8 mouse cellular contexts compared by ENCODE assay signal in genomic region chr7:31126851-31127724, GRCm38 (mm10). TPM values are rescaled to one million over a fixed set of nuclear protein-coding genes. Genes with fewer than 3 reads are reported as not detected.
DNase-seq lines count a peak whose midpoint lies in the region; ATAC-seq and TF ChIP-seq lines count a peak whose summit lies in the region.

TSS of gene Scn1b (minus strand) at chr7:31127003.

- H3K36me3 ChIP-seq in heart, adult 2 months (ENCODE audit: control insufficient read depth, insufficient read depth, low read length): no peaks in the 10 kb centered on the region
- peaks cover 40% of the 10 kb centered on the region for H3K36me3 ChIP-seq in kidney, embryonic 16.5 days (ENCODE audit: insufficient read depth, low read length)
- H3K36me3 ChIP-seq in liver, embryonic 15.5 days (replicated peaks): peaks cover 18% of the 10 kb centered on the region
- H3K36me3 ChIP-seq in neural tube, embryonic 13.5 days: peaks cover 41% of the 10 kb centered on the region

- TF ChIP-seq CTCF in heart, adult 2 months (IDR thresholded peaks at IDR 0.05): no peak

- 3% methylated on average over 43 of the region's 60 CpGs for WGBS in heart, adult 2 months
- whole genome bisulfite sequencing in kidney, embryonic 16.5 days: under 1% methylated on average over 40 of the region's 60 CpGs
- 1% methylated on average over 60 of the region's 60 CpGs for WGBS in liver, embryonic 15.5 days (ENCODE audit: insufficient replicate concordance)
- WGBS in neural tube, embryonic 13.5 days: 1% methylated on average over 50 of the region's 60 CpGs

- intact Hi-C loops in heart, adult 2 months (cut with DNase I): no loop called here

- H3K4me3 ChIP-seq in heart, adult 2 months: peak within 1 kb of the TSS; percentile 64
- peak within 1 kb of the TSS; percentile 61 for H3K4me3 ChIP-seq in kidney, embryonic 16.5 days (ENCODE audit: low read length)
- H3K4me3 ChIP-seq in liver, embryonic 15.5 days (replicated peaks): peak within 1 kb of the TSS; percentile 49
- H3K4me3 ChIP-seq in neural tube, embryonic 13.5 days: peak within 1 kb of the TSS; percentile 57

- peak within 1 kb of the TSS; percentile 99 for H3K4me2 ChIP-seq in kidney, embryonic 16.5 days (replicated peaks; ENCODE audit: low read depth, low read length)
- peak within 1 kb of the TSS; percentile 70 for H3K4me2 ChIP-seq in liver, embryonic 15.5 days
- H3K4me2 ChIP-seq in neural tube, embryonic 13.5 days: peak within 1 kb of the TSS; percentile 91

- ATAC-seq in kidney, embryonic 16.5 days (ENCODE audit: low FRiP score, low TSS enrichment): peak; percentile 58
- ATAC-seq in liver, embryonic 15.5 days (ENCODE audit: insufficient read depth): no peak
- peak; percentile 55 for ATAC-seq in neural tube, embryonic 13.5 days (ENCODE audit: low read depth)

- no peak for TF ChIP-seq EP300 in heart, adult 2 months (IDR thresholded peaks at IDR 0.05; ENCODE audit: insufficient read depth, low read depth, low read length)

- H3K27ac ChIP-seq in heart, adult 2 months: peak within 1 kb of the TSS; percentile 53
- no peak within 1 kb of the TSS for H3K27ac ChIP-seq in kidney, embryonic 16.5 days (ENCODE audit: low read length)
- H3K27ac ChIP-seq in liver, embryonic 15.5 days (replicated peaks): no peak within 1 kb of the TSS
- H3K27ac ChIP-seq in neural tube, embryonic 13.5 days (replicated peaks): peak within 1 kb of the TSS; percentile 33; the same call in 1 of the 2 replicates

- H3K9me3 ChIP-seq in kidney, embryonic 16.5 days (ENCODE audit: low read length): no peaks in the 10 kb centered on the region
- H3K9me3 ChIP-seq in liver, embryonic 15.5 days (replicated peaks): no peaks in the 10 kb centered on the region
- H3K9me3 ChIP-seq in neural tube, embryonic 13.5 days: no peaks in the 10 kb centered on the region

- peak; percentile 58 for DNase-seq in urinary bladder, adult 2 months (ENCODE audit: low spot score)
- DNase-seq in urinary bladder, postnatal 10 days (ENCODE audit: low spot score): no peak
- DNase-seq in embryo, embryonic 11 days: peak; percentile 63
- DNase-seq in heart, adult 2 months: peak; percentile 78 to 81
- DNase-seq in thymus, postnatal 14 days: no peak

- TF ChIP-seq POLR2A in heart, adult 2 months (IDR thresholded peaks at IDR 0.05; ENCODE audit: insufficient read depth, low read depth, low read length): no peak

- no peaks in the 10 kb centered on the region for H3K79me2 ChIP-seq in heart, adult 2 months (replicated peaks; ENCODE audit: control insufficient read depth, insufficient read depth, low read length)

- H3K4me1 ChIP-seq in heart, adult 2 months (ENCODE audit: control insufficient read depth, insufficient read depth, low read length): no peaks in the 10 kb centered on the region; the same call in 1 of the 2 replicates
- H3K4me1 ChIP-seq in kidney, embryonic 16.5 days (ENCODE audit: insufficient read depth, low read length): peaks cover 16% of the 10 kb centered on the region; the same call in 1 of the 2 replicates
- peaks cover 15% of the 10 kb centered on the region; the same call in 1 of the 2 replicates for H3K4me1 ChIP-seq in liver, embryonic 15.5 days (replicated peaks)
- peaks cover 21% of the 10 kb centered on the region for H3K4me1 ChIP-seq in neural tube, embryonic 13.5 days (replicated peaks)

- H3K27me3 ChIP-seq in heart, adult 2 months (ENCODE audit: control insufficient read depth, insufficient read depth, low read length): peaks cover 1% of the 10 kb centered on the region; the same call in 1 of the 2 replicates
- H3K27me3 ChIP-seq in kidney, embryonic 16.5 days (ENCODE audit: insufficient read depth, low read length): peaks cover 34% of the 10 kb centered on the region
- peaks cover 50% of the 10 kb centered on the region for H3K27me3 ChIP-seq in liver, embryonic 15.5 days
- H3K27me3 ChIP-seq in neural tube, embryonic 13.5 days: peaks cover 35% of the 10 kb centered on the region

- peak within 1 kb of the TSS; percentile 83 for H3K9ac ChIP-seq in heart, adult 2 months (ENCODE audit: low read depth, low read length)
- peak within 1 kb of the TSS; percentile 65 for H3K9ac ChIP-seq in kidney, embryonic 16.5 days (replicated peaks; ENCODE audit: low read length)
- no peak within 1 kb of the TSS for H3K9ac ChIP-seq in liver, embryonic 15.5 days
- H3K9ac ChIP-seq in neural tube, embryonic 13.5 days: peak within 1 kb of the TSS; percentile 82

RNA-seq across cellular contexts. Expression of gene Scn1b, which starts in this region (rescaled TPM):
- polyA plus RNA-seq in urinary bladder, adult 2 months (2012; rRNA removed): 49.1 and 54.5 TPM in 2 replicates
- total RNA-seq in heart, adult 2 months (2021): 10 to 100 TPM; 31.8 to 32.5 TPM
- 39.7 and 41.9 TPM in 2 replicates for polyA plus RNA-seq in heart, adult 2 months (2012; rRNA removed)
- polyA plus RNA-seq in kidney, embryonic 16.5 days (2015; fragmentation: Nextera tagmentation; extraction: Ambion mirVana): 1.4 and 1.8 TPM in 2 replicates
- polyA plus RNA-seq in liver, embryonic 15.5 days (2015; fragmentation: Nextera tagmentation; extraction: Ambion mirVana): 1.0 and 1.2 TPM in 2 replicates
- polyA plus RNA-seq in neural tube, embryonic 13.5 days (2015; fragmentation: Nextera tagmentation; extraction: Ambion mirVana): 5.1 and 6.8 TPM in 2 replicates

Comparison
In these comparisons a context has a peak if more than half of its experiments do, and no peak if none do; other contexts are left out.
1. DNase-seq: peak in urinary bladder, adult 2 months (single experiment), embryo, embryonic 11 days (single experiment) and heart, adult 2 months (2 of 2); none in urinary bladder, postnatal 10 days (single experiment) and thymus, postnatal 14 days (single experiment).
2. H3K27ac ChIP-seq: peak in heart, adult 2 months (single experiment) and neural tube, embryonic 13.5 days (single experiment); none in kidney, embryonic 16.5 days (single experiment) and liver, embryonic 15.5 days (single experiment).
3. Peak in every context shown above with its lines, with median percentiles within 50 percentile points of each other: H3K4me3 ChIP-seq and H3K4me2 ChIP-seq.